Mouse (Mus musculus) WW6 (cell line): ENCODE data around the gene Cebpzos.

ENCODE experiments used
- DNase-seq: peaks from one replicate; pipeline ENCODE4 v3.0.0-alpha.2; 2013; ENCODE audit warnings: low read depth, low spot score

The Cebpzos gene

GRCm38 (mm10) chr17:78937229-78937853 is 21.0 kb downstream of the Cebpzos start:
- no peak for DNase-seq

GRCm38 (mm10) chr17:78938927-78939326 is 22.6 kb downstream of the Cebpzos start:
- DNase-seq = no peak

GRCm38 (mm10) chr17:78942579-78942978 is 26.3 kb downstream of the Cebpzos start:
- no peak for DNase-seq

GRCm38 (mm10) chr17:78951225-78951624 is 34.9 kb downstream of the Cebpzos start:
- DNase-seq = no peak

- no peak for DNase-seq
Measured at GRCm38 (mm10) chr17:78952070-78952469, 35.8 kb downstream of the Cebpzos start.

GRCm38 (mm10) chr17:78953240-78953639 is 36.9 kb downstream of the Cebpzos start:
- no peak for DNase-seq

GRCm38 (mm10) chr17:78959473-78959872 is 43.2 kb downstream of the Cebpzos start:
- no peak for DNase-seq

GRCm38 (mm10) chr17:78964387-78964786 is 48.1 kb downstream of the Cebpzos start:
- no peak for DNase-seq

GRCm38 (mm10) chr17:78966092-78966883 is 50.0 kb downstream of the Cebpzos start:
- no peak for DNase-seq

GRCm38 (mm10) chr17:78968500-78968899 is 52.2 kb downstream of the Cebpzos start:
- DNase-seq = no peak
